Mouse (Mus musculus): ENCODE measurements at regions not wholly inside any gene's neighbourhood (a gene's known extent, or its start where the extent isn't known, plus 50 kb on each side); places are given as distances from the start of the nearest gene placed in this dataset.

DNA sequence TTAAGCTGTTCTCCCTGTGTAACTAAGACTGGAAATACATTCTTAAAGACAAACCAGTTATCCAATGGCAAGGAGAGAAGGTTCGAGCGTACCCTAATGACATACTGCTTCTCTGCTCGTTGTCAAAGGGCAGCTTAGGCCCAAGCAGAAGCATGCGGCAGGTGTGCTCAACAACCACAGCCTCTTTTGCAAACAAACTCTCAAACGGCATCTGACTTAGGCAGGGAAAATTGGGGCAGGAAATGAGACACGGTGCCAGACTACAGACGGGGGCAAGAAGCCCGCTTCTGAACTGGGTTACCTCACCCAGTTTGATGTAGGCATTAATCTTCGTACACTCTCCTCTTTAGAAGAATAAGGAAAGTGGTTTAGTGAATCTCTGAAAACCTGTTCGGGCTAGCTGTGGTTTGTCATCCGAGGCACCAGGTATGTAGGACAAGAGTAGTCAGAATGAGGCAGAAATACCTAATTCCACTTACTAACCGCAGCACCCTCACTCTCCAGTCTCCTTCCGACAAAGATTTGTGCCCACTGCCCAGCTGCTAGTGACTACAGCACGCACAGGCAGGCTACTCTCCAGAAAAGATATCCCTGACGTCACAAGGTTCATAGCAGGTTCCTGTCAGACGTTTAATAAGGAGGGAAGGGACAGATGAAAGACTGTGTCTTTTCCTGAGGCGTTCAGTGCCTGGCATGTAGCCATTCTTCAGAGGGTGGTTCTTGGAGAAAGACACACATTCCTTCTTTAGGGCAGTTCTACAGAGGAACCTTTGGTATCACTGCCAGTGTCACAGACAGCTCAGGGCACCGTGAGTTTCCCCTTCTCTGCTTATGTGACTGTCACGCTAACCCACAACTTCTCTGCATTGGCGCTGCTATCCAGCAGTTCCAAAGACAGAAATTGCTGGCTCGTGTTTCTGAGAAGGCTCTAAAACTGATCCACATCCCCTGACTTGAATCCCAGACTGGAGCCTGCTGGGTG lies 175.8 kb downstream of the Tmx1 start:
- DNase-seq (ENCODE audit: low spot score in 2 of 2), result no peak

DNA sequence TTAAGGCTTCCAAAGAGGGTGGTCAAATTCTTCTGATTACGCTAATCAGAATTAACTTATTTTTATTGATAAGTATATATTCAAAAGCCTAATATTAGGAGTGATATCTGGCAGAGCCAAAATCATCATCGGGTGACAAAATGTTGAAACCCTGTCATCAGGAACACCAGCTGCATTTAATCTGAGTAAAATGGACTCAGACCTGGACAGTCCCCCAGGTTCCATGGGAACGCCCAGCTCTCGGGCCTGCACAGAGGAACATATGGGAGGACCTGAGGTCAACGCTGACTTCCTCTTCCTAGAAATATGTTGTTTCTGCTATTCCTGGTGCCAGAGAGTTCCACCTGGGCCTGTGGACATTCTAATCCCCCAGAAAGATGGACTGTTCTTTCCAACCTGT lies 176.5 kb downstream of the Tmx1 start:
- no peak for DNase-seq (ENCODE audit: low spot score in 2 of 2)

DNA sequence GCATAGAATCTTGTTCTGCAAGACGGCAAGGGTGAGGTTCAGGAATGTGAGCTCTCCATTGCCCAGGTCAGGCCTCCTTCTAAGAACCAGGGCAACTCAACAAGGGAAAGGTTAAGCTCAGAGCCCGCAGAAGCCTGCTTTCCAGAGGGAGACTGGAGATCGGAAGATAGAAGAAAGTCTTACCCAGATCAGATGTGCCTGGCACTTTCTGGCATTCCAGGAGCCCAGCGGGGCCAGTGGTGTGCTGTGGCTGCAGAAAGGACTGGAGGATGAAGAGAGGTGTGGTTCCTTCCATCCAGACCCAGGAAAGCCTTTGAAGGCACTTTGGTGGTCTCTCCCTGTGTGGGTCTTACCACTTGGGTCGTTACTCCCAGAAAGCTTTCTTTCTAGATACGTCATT lies 178.4 kb downstream of the Tmx1 start:
- DNase-seq (ENCODE audit: low spot score in 2 of 2), result no peak

DNA sequence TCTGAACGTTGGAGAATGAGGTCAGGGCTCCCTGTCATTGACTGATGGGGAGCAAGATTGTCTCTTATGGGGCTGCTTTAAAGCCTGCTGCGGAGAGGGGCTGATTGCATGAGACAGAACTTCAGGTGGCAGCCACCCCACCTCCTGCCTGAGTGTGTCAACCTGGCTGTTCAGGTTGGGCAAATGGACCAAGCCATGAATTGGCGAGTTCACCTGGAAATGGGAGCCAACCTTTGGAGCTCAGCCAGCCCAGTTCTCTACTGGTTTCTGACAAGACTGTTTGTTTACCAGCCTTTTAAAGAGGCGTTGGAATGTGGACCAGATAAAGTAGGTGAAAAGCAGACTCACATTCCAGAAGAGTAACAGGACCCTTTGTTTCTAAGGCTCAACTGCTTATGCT lies 180.3 kb downstream of the Tmx1 start:
- DNase-seq (ENCODE audit: low spot score in 2 of 2), result no peak

DNA sequence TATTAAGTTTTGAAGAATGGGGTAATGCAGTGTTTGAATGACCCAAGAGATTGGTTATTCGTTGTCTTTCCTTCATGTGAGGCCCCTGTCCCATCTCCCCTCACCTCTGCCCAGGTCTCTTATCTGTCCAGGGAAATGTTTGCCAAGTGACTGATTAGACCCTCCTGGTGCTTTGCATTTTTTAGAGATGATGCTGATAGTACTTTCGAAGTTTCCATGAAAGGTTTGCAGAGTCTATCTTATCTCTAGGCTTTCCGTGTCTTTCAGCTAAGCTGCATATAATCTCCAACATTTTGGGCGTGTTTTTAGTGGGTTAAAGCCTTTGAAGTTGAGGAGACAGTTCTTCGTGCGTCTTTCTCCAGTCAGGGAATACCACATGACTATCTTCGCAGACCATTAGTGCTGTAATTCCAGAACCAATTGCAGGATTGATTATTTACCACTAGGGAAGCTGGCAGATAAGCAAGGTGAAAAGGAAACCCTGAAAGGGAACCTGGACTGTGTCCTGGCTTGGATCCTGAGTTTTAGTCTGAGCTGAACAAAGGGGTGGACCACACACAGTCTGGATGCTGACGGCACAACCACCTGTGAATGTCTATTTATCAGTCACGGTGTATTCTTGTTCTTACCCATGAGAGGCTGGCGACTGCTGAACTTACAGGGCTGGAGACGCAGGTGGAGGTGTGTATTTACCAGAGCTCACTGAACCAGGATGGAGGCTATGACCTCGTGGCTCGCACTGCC lies 180.9 kb downstream of the Tmx1 start:
- DNase-seq (ENCODE audit: low spot score in 2 of 2), result no peak

DNA sequence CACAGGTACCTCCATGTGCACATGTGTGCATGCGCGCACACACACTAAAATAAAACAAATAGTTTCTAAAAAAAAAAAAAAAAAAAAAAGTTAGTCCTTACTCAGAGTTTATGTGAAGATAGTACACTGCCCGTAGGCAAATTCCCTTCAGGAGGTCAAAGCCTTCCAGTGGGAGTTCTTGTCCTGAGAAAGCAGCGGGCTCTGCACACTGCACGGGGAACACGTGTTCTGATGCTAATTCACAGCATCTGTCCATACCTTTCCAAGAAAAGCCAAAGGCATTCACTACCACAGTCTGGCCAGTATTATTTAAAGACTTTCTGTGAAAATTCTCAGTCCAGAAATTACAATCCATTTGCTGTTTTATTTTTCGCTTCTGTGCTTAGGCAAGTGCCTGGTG lies 183.1 kb downstream of the Tmx1 start:
- no peak for DNase-seq (ENCODE audit: low spot score in 2 of 2)

DNA sequence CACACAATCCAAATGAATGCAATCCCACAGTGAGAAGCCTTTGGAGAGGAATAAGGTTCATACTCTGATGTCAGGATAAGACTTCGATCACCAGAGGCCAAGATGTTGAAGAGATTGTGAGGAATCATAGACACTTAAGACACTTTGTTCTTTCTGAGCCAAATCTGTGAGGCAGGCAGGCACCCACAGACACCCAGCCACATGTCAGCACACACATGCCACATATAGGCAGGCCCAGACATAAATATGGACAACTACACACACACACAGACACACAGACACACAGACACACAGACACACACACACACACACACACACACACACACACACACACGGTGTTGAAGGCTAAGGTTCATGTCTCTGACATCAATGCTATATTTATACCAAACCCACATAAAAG lies 185.1 kb upstream of the Frmd6 start:
- DNase-seq (ENCODE audit: low spot score in 2 of 2), result no peak

DNA sequence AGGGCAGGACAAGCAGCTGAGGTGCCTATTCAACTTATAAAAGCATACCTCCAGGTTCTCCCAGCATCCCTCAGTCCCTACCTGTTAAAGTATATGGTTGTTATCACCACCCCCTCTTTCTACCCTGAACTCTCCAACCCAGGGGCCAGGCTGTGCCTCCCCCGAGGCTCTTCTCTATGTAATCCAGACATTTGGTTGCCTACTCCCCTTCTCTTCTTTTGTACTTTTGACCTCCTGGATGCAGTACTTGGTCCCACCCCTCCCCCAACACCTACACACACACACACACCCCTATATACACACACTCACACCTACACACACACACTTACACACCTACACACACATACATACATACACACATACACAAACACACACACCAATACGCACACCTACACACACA lies 180.4 kb upstream of the Frmd6 start:
- DNase-seq (ENCODE audit: low spot score in 2 of 2), result no peak

DNA sequence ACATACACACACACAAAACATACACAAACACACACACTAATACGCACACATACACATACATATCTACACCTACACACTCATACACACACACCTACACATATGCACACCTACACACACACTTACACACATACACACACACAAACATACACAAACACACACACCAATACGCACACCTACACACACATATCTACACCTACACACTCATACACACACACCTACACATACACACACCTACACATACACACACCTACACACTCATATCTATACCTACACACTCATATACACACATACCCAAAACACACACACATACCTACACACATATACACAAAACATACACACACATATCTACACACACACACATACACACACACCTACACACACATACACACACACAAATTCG lies 179.9 kb upstream of the Frmd6 start:
- DNase-seq (ENCODE audit: low spot score in 2 of 2), result no peak

DNA sequence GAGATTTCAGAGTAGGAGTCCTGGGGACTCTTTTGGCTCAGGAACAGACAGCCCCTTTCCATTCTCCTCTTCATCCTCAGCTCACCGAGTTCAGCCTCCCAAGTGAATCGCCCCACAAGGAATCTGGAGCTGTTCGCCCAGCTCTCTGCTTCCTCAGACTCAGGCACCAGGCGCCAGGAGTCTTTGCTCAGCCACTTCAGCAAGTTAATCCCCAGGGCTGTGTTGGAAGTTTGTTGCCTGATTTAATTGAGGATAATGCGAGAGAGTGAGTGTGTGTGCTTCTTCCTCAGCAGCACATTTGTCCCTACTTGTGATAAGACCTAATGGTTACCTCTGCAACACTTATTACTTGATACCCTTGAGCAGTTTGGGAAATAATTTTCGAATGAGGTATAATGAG lies 177.8 kb upstream of the Frmd6 start:
- no peak for DNase-seq (ENCODE audit: low spot score in 2 of 2)

DNA sequence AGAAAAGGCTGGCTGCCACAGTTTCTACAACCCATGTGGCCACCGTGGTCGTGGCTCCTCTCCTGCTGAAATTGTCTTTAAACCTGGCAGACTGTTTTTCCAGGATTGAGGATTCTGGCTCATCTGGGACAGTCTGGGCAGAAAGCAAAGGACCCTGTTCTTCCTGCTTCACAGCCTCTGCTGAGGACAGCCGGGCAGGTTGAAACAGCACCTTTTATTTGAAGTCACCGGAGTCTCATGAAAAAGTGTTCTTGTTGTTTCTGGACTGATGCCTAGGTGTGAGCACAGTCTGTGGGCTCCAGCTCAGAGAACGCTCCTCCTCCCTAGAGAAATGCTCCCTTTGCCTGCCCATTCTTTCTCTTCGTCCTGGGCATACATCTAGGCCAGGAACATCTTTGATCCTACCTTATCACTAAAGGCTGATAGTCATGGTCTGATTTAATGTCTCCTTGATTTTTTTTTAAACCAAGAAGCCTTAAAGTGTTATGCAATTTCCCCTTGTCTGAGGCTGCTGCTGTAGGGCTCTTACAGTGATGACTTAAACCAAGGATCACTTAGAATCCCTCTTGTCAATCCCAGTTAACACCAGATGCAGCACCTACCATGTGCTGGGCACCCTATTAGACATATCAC lies 177.0 kb upstream of the Frmd6 start:
- no peak for DNase-seq (ENCODE audit: low spot score in 2 of 2)

DNA sequence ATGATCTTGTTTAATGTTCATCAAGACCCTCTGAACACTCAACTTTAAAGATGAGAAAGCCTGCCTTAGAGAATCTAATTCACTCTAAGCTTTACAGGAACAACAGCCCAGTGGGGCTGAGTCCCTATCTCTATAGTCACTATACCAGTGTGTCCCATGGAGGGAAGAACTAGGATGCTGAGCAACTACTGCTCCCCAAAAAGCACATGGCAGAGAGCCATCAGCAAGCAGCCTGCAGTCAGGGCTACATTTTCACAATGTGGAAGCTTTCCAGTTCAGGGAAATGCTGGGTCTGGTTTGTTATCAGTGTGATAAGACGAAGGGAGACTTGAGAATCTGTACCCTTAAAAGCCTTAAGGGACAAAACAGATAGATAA lies 176.5 kb upstream of the Frmd6 start:
- DNase-seq (ENCODE audit: low spot score in 2 of 2), result no peak

DNA sequence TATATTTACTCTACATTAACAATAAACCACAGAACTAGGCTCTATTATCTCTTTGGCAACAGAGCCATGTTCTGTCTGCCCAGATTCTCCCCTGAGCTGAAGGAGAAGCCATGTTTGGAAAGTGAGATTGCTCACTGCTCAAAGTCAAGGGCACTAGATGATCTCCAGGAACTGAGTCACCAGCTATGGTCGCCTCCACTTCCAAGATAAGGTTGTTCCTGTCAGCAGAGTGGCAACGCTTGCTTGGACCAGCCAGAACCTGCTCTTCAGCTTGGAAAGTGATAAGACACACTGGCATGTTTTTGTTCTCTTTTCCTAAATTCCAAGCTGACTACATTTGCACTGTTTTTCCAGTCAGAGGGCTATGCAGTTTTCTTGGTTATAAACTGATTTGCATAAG lies 175.6 kb upstream of the Frmd6 start:
- no peak for DNase-seq (ENCODE audit: low spot score in 2 of 2)

DNA sequence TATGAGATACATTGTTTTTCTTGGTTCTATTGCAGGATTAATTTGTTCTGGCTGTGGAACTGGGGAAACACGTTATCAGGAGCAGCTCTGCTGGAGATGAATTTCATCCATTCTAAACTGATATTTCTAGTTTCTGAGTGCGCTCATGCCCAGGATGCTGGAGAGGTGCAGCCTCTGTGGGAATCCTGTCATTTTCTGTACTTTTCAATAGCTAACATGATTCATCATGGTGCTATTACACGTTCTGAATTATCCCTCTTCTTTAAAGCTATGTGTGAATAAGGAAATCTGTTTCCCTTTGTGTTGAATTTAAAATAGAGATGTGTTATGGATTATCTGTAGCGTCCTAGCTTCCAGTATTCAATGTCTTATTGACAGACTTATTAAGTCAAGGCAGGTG lies 174.8 kb upstream of the Frmd6 start:
- DNase-seq (ENCODE audit: low spot score in 2 of 2), result no peak

DNA sequence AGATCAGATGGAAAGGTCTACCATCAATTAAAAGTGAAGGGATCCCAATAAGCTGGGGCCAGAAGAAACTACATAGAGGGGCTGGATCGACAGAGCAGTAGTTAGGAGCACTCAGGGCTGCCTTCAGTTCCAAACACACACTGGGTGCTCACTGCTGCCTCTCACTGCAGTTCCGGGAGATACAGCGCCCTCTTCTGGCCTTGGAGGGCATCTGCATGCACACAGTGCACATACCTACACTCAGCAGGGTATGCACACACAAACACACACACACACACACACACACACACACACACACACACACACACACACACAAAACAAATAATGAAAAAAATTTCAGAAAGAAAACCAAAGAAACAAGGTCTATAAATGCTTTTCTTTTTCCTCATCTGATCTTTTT lies 172.6 kb upstream of the Frmd6 start:
- no peak for DNase-seq (ENCODE audit: low spot score in 2 of 2)

DNA sequence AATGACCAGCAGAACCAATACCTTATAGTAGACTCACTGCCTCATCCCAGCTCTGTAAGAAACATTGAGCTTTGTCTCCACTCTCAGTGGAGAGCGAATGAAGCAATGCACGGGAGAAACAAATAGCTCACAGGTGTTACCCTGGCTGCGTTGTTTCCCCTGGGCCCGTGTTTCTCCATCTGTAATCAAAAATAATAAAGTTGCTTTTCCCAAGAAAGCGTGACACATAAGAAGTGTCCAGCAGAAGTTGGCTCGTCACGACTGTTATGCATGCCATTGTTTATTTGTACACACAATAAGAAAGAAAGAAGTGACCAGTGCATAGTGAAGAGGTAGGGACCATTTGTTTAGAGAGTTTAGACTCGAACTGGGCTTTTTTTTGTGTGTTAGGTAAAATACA lies 171.3 kb upstream of the Frmd6 start:
- DNase-seq (ENCODE audit: low spot score in 2 of 2), result no peak

DNA sequence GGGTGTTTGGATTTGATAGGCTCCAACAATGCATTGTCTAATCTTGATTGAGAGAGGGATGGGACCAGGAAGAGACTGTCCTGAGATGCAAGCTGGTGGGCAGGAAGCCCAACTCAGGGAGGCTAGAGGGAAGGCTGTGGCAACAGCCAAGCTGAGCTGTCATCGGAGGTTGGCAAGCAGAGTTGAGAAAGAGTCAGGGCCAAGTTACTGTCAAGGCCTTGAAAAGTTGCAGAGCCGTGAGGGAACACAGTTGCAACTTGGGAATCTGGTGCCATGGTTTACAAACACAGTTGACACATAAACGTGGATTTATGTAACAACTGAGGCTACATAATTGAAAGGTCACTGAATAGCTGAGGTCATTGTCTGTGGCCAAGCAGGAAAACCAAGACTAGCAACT lies 170.8 kb upstream of the Frmd6 start:
- no peak for DNase-seq (ENCODE audit: low spot score in 2 of 2)

DNA sequence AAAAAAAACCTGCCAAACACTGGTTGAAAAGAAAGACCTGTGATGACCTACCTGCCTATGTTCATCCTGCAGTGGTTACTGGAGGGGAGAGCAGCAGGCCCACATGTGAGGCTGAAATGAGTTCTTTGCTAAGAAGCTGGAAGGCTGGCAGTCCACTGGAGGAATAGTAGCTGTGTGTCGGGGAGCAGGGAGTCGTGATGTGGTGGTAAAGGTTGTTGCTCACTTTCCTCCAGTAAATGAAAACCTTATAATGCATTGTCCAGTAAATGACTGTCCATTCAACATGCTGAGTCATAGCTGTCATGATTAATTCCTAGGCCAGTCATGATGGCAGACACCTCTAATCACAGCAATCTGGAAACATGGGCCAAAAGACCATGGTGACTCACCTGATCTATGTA lies 169.9 kb upstream of the Frmd6 start:
- DNase-seq (ENCODE audit: low spot score in 2 of 2), result no peak

DNA sequence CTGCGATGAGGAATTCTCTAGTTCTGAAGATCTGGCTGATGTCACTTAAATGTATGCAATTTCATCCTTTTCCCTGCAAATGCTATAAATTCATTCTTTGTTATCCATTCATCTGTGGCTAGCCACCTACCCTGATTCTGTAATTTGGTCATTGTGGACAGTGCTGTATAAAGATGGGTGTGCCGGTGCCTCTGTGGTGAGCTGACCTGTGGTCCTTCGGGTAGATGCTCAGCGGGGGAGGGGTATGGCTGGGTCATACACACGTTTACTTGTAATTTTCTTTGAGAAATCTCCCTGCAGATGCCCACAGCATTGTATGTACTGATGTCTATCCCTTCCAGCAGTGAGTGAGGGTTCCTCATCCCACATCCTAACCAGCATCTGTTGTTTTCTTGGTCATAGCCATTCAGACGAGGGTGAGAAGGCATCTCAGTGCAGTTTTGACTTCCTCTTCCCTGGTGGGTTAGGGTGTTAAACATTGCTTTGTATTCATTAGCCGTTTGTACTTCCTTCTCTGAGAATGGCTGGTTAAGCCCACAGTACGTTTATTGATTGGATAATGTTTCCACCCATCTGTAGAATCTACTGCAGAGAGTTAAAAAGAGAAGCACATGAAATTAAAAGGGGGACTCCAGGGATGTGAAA lies 169.3 kb upstream of the Frmd6 start:
- no peak for DNase-seq (ENCODE audit: low spot score in 2 of 2)

DNA sequence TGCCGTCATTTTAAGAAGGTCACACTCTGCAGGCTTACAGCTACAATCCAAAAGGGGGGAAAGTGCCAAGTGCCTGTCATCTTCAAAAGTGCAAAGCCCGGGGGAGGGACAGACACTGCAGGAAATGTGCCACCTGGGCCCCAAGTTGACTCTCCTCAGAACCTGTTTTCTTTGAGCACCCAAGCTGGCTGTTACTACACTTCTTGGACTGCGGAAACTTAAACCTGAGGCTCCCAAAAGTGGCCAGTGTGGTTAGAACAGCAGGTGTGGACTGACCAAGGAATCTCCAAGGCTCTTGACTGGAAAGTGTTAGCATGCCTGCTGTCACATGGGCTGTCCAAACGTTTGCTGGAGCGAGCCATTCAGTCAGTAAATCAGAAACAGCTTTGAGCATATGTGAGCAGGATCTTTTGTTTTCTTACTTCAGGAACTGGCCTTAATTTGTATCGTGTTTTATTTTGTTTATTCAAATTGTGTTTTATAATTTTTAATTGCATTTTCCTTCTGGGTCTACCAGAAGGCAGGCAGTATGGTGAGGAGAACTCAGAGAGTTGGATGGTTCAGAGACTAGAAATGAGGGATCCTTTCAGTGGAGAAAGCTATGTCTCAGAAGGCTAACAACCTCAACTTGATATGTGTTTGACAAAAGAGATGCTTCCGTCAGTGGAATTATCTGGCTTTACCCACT lies 168.4 kb upstream of the Frmd6 start:
- no peak for DNase-seq (ENCODE audit: low spot score in 2 of 2)

DNA sequence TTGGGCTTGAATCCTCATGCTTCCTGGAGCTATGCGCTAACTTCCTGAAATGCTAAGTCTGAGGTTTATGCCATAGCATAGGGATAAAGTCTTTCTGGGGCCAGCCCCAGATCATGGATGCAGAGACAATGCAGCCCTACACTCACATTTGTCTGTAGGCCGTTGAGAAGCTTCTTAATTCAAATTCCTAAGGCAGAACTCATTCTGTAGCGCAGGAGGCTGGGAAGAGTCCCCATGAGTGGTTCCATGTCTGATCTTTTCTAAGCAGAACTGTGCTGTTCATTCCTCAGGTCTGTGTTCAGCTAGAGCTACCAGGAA lies 167.9 kb upstream of the Frmd6 start:
- DNase-seq (ENCODE audit: low spot score in 2 of 2), result no peak
